Mouse (Mus musculus): ENCODE measurements around the gene Mei1.

GRCm38 (mm10) chr15:82170437-82171377 lies 100.9 kb downstream of the Mei1 start:
- TF ChIP-seq CTCF (IDR thresholded peaks at IDR 0.05; ENCODE audit: borderline replicate concordance, extremely low read depth, insufficient read depth, insufficient read length) = no peak
- TF ChIP-seq POLR2A (IDR thresholded peaks at IDR 0.05; ENCODE audit: borderline replicate concordance, extremely low read depth, insufficient read depth, insufficient read length, poor library complexity, severe bottlenecking) = no peak
